Mouse (Mus musculus): ENCODE results near the gene Aqp6. TPM values are rescaled to one million over a fixed set of nuclear protein-coding genes. Genes with fewer than 3 reads are reported as not detected.

Aqp6 gene
- total and polyA plus RNA-seq, 2 experiments: not detected

GRCm38 (mm10) chr15:99619821-99620220 lies 18.6 kb downstream of the Aqp6 start:
- Histone ChIP-seq H3K27ac (replicated peaks; ENCODE audit: insufficient read depth, low read depth, low read length) (no peak overlapping the region), H3K79me2 (ENCODE audit: control insufficient read depth, insufficient read depth, low read length) (no peaks in the 10 kb centered on the region), H3K9ac (ENCODE audit: low read depth, low read length) (no peak overlapping the region), H3K36me3 (ENCODE audit: control insufficient read depth, insufficient read depth, low read length) (no peaks in the 10 kb centered on the region), H3K27me3 (ENCODE audit: control insufficient read depth, insufficient read depth, low read length) (no peaks in the 10 kb centered on the region), H3K4me1 (ENCODE audit: control insufficient read depth, insufficient read depth, low read length) (no peaks in the 10 kb centered on the region), H3K4me3 (ENCODE audit: insufficient read depth, low read depth, low read length) (no peak overlapping the region)
- 77% methylated on average over 4 of the region's 4 CpGs for WGBS
- DNase-seq (ENCODE audit: extremely low read depth, low read depth, low spot score): peak; percentile 4
- no peak for TF ChIP-seq CTCF (IDR thresholded peaks at IDR 0.05; ENCODE audit: low read depth, low read length)

- TF ChIP-seq POLR2A (IDR thresholded peaks at IDR 0.05; ENCODE audit: extremely low read depth, insufficient read depth, low read length): no peak
- TF ChIP-seq CTCF (IDR thresholded peaks at IDR 0.05; ENCODE audit: low read depth, low read length): no peak
- H3K9ac ChIP-seq (ENCODE audit: low read depth, low read length): no peak overlapping the region
- no peak for DNase-seq (ENCODE audit: extremely low read depth, low read depth, low spot score)
- H3K4me3 ChIP-seq (ENCODE audit: insufficient read depth, low read depth, low read length): no peak overlapping the region
- WGBS: 92% methylated on average over 11 of the region's 11 CpGs
- no peaks in the 10 kb centered on the region for H3K36me3 ChIP-seq (ENCODE audit: control insufficient read depth, insufficient read depth, low read length)
- H3K79me2 ChIP-seq (ENCODE audit: control insufficient read depth, insufficient read depth, low read length): no peaks in the 10 kb centered on the region
- H3K27ac ChIP-seq (replicated peaks; ENCODE audit: insufficient read depth, low read depth, low read length): no peak overlapping the region
- no peaks in the 10 kb centered on the region for H3K27me3 ChIP-seq (ENCODE audit: control insufficient read depth, insufficient read depth, low read length)
- no peaks in the 10 kb centered on the region for H3K4me1 ChIP-seq (ENCODE audit: control insufficient read depth, insufficient read depth, low read length)
Measured at GRCm38 (mm10) chr15:99622063-99622462, 20.9 kb downstream of the Aqp6 start.

GRCm38 (mm10) chr15:99631618-99632017 lies 30.4 kb downstream of the Aqp6 start:
- H3K27me3 ChIP-seq (ENCODE audit: control insufficient read depth, insufficient read depth, low read length): no peaks in the 10 kb centered on the region
- H3K27ac ChIP-seq (replicated peaks; ENCODE audit: insufficient read depth, low read depth, low read length): no peak overlapping the region
- H3K36me3 ChIP-seq (ENCODE audit: control insufficient read depth, insufficient read depth, low read length): no peaks in the 10 kb centered on the region
- H3K9ac ChIP-seq (ENCODE audit: low read depth, low read length): no peak overlapping the region
- H3K4me1 ChIP-seq (ENCODE audit: control insufficient read depth, insufficient read depth, low read length): no peaks in the 10 kb centered on the region
- H3K4me3 ChIP-seq (ENCODE audit: insufficient read depth, low read depth, low read length): no peak overlapping the region
- TF ChIP-seq CTCF (IDR thresholded peaks at IDR 0.05; ENCODE audit: low read depth, low read length) (no peak), POLR2A (IDR thresholded peaks at IDR 0.05; ENCODE audit: extremely low read depth, insufficient read depth, low read length) (no peak)
- no peaks in the 10 kb centered on the region for H3K79me2 ChIP-seq (ENCODE audit: control insufficient read depth, insufficient read depth, low read length)
- DNase-seq (ENCODE audit: extremely low read depth, low read depth, low spot score): no peak

- no peaks in the 10 kb centered on the region for H3K4me1 ChIP-seq (ENCODE audit: control insufficient read depth, insufficient read depth, low read length)
- no peaks in the 10 kb centered on the region for H3K27me3 ChIP-seq (ENCODE audit: control insufficient read depth, insufficient read depth, low read length)
- no peak overlapping the region for H3K27ac ChIP-seq (replicated peaks; ENCODE audit: insufficient read depth, low read depth, low read length)
- 90% methylated on average over 7 of the region's 7 CpGs for WGBS
- H3K36me3 ChIP-seq (ENCODE audit: control insufficient read depth, insufficient read depth, low read length): no peaks in the 10 kb centered on the region
- TF ChIP-seq CTCF (IDR thresholded peaks at IDR 0.05; ENCODE audit: low read depth, low read length): no peak
- no peak for TF ChIP-seq POLR2A (IDR thresholded peaks at IDR 0.05; ENCODE audit: extremely low read depth, insufficient read depth, low read length)
- H3K79me2 ChIP-seq (ENCODE audit: control insufficient read depth, insufficient read depth, low read length): no peaks in the 10 kb centered on the region
- no peak overlapping the region for H3K9ac ChIP-seq (ENCODE audit: low read depth, low read length)
- DNase-seq (ENCODE audit: extremely low read depth, low read depth, low spot score): no peak
- H3K4me3 ChIP-seq (ENCODE audit: insufficient read depth, low read depth, low read length): no peak overlapping the region
Measured at GRCm38 (mm10) chr15:99634702-99635101, 33.5 kb downstream of the Aqp6 start.

- no peak for TF ChIP-seq POLR2A (IDR thresholded peaks at IDR 0.05; ENCODE audit: extremely low read depth, insufficient read depth, low read length)
Measured at GRCm38 (mm10) chr15:99637405-99638123, 36.4 kb downstream of the Aqp6 start.

GRCm38 (mm10) chr15:99638124-99638485 lies 36.9 kb downstream of the Aqp6 start:
- WGBS: 95% methylated on average over 5 of the region's 5 CpGs
- no peaks in the 10 kb centered on the region for H3K4me1 ChIP-seq (ENCODE audit: control insufficient read depth, insufficient read depth, low read length)
- no peaks in the 10 kb centered on the region for H3K27me3 ChIP-seq (ENCODE audit: control insufficient read depth, insufficient read depth, low read length)
- H3K27ac ChIP-seq (replicated peaks; ENCODE audit: insufficient read depth, low read depth, low read length): no peak overlapping the region
- no peak for TF ChIP-seq CTCF (IDR thresholded peaks at IDR 0.05; ENCODE audit: low read depth, low read length)
- TF ChIP-seq POLR2A (IDR thresholded peaks at IDR 0.05; ENCODE audit: extremely low read depth, insufficient read depth, low read length): no peak
- H3K9ac ChIP-seq (ENCODE audit: low read depth, low read length): no peak overlapping the region
- H3K36me3 ChIP-seq (ENCODE audit: control insufficient read depth, insufficient read depth, low read length): no peaks in the 10 kb centered on the region
- H3K4me3 ChIP-seq (ENCODE audit: insufficient read depth, low read depth, low read length): no peak overlapping the region
- no peak for DNase-seq (ENCODE audit: extremely low read depth, low read depth, low spot score)
- no peaks in the 10 kb centered on the region for H3K79me2 ChIP-seq (ENCODE audit: control insufficient read depth, insufficient read depth, low read length)

More at GRCm38 (mm10) chr15:99637405-99638123, 36.4 kb downstream of the Aqp6 start:
- DNase-seq (ENCODE audit: extremely low read depth, low read depth, low spot score): no peak
- H3K27me3 ChIP-seq (ENCODE audit: control insufficient read depth, insufficient read depth, low read length): no peaks in the 10 kb centered on the region
- no peak overlapping the region for H3K9ac ChIP-seq (ENCODE audit: low read depth, low read length)
- H3K79me2 ChIP-seq (ENCODE audit: control insufficient read depth, insufficient read depth, low read length): no peaks in the 10 kb centered on the region
- H3K36me3 ChIP-seq (ENCODE audit: control insufficient read depth, insufficient read depth, low read length): no peaks in the 10 kb centered on the region
- no peak overlapping the region for H3K27ac ChIP-seq (replicated peaks; ENCODE audit: insufficient read depth, low read depth, low read length)
- 96% methylated on average over 12 of the region's 12 CpGs for WGBS
- no peaks in the 10 kb centered on the region for H3K4me1 ChIP-seq (ENCODE audit: control insufficient read depth, insufficient read depth, low read length)
- H3K4me3 ChIP-seq (ENCODE audit: insufficient read depth, low read depth, low read length): no peak overlapping the region

Measured in liver, adult 2 months (tissue).